Mouse (Mus musculus): ENCODE measurements around the gene Bach2.

Gene Bach2

DNA sequence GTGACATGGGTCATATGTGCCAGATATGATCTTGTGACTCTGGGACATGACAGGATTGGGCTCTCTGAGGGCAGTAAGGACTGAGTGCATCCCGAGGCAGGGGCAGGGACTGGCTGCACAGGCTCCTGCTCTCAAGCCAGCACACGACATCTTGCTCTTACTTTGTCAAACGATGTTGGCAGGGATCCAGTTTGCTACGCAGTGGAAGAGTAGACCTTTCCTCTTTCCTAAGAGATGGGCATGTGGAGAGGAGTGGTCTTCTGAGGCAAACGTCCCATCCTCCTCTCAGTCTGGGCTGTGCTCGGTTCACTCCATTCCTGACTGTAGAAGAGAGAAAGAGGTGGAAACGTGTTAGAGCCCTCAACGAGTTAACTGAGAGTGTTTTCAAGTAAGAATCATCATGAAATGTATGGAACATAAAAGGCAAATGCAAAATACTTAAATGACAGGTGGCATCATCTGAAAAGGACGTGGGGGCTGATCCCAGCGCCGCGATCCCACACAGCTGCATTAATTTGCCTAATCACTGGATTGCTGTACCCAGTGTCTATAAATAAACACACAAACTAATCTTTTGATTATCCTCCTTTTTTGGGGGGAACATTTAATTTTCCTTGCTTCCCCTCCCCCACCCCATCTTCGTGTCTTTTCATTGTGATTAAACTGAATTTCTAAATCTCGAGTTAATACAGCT lies 150.7 kb downstream of the Bach2 start:
- DNase-seq (ENCODE audit: low spot score) = no peak

DNA sequence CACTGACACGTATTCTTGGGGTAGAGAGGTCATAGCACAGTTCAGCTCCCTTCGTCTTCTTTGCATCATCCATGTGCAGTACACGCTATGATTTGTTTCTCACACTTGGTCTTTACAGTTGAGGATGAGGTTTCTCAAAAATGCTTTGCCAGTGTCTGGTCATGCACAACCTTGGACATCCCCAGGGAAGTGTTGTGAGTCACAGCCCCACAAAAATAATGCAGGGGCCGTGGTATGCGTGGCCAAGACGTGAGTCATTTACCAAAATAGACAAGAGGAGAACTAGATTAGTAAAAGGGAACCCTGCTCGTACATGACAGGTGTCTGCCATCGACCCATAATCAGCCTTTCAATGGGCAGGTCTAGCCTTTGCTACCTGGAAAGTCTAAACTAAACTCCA lies 152.7 kb downstream of the Bach2 start:
- no peak for DNase-seq (ENCODE audit: low spot score)

DNA sequence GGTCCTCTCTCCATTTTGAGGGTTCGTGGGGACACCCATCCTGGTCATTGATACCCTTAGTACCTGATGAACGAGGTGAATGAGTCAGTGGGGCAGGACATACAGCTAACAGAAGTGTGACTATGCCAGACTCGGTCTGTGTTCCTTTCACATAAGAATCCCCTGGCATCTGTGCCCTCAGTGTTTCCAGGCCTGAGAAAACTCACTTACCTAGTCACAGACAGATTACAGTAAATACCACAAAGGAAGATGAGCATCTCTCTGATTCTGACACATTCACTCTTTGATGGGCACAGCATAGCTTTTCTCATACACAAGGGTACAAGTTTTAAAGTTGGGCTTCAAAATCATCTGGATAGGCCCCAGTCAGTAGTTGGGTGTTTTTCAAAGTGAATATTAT lies 154.6 kb downstream of the Bach2 start:
- DNase-seq (ENCODE audit: low spot score) = no peak

DNA sequence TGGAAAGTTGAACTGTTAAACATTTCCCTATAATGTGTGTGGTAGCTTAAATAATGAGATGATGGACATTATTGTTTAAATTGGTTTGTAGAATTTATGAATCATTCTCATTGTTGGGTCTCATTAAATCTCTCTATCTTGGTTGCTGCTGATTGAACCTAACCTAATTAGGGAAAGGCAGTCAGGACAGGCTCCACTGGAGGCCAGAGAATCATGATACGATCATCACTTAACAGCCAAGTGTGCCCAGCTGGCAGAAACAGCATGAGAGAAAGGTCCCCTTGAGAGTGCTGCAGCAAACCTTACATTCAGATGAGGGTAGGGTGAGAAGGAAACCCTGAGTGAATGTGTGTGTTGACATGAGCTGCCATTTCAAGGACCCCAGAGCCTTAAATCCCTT lies 155.3 kb downstream of the Bach2 start:
- no peak for DNase-seq (ENCODE audit: low spot score)

DNA sequence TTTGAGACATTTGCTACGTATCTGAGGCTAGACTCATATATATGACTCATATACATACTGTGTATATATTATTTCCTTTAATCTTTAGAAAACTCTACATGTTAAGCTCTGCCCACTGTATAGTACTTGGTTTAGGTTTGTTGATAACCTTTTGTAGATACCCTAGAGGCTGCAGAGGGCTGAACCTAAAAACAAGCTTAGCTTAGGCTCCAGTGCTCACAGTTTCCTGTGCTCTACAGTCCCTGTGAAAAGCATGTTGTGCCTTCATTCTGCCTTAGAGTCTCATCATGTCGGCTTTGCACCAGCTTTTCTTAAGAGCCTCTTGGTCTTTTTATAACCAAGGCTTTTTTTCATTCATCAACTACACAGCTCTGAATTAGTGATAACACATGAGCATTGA lies 156.2 kb downstream of the Bach2 start:
- DNase-seq (ENCODE audit: low spot score) = no peak

DNA sequence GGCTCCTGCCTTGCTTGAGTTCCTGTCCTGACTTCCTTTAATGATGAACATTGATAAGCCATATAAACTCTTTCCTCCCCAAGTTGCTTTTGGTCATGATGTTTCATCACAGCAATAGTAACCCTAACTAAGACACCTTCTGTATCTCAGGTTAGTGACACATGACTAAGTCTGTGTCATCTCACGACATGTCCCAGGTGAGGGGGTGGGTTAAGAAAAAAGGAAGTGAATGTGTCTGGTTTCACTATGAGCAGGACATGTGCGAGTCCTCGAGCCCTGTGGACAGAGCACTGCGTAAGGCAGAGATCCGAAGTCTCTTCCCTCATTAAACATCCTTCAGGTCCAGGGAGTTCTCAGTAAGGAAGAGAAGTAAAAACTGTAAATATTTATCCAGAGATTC lies 162.9 kb downstream of the Bach2 start:
- DNase-seq (ENCODE audit: low spot score) = no peak

DNA sequence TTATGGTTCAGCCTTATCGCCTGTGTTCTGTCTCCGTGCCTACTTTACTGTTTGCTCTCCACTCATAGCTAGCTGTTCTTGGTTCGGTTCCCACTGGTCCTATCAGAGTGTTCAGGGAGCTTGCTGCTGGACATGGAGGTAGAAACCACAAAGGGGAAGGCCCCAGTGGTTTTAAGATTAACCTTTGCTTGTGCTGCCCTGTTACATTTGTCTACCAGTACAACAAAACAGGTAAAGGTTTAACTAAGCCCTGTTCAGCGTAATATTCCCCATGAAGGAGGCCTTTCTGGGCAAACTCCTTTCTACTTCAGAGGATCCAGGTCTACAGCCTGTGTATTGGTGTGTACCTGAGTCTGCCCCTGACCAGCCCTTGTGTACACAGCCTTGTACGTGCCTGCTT lies 164.9 kb downstream of the Bach2 start:
- no peak for DNase-seq (ENCODE audit: low spot score)

DNA sequence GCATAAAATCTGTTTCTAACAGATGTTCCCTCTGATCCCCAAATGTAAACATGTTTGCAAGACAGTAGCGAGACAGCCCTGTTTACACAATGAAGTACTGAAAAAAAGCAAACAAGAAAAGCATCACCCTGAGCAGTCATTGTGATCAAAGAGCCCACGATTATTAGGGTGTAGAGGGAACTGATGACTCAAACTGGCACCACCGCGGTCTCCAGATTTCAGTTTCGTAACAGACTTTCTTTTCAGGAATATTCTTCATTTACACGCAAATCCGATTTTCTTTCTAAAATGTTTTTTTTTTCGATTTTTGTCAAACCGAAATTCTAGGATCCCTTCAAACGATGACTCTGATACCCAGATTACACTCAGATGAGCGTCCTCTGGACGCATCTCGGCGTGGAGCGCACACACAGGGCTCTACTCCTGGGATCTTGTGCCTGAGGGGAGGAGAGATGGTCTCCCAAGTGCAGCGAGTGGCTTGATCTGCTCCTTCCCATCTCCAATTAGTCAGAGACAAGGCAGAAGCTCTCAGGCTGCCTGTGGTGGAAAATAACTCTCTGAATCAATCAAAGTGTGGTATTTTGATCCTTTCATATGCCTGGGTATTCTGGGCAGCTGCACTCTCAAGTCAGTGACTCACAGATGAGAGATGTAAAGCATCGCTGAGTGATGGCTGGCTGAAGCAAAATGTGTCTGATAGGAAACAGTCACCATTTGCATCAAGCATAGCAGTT lies 166.7 kb downstream of the Bach2 start:
- no peak for DNase-seq (ENCODE audit: low spot score)

DNA sequence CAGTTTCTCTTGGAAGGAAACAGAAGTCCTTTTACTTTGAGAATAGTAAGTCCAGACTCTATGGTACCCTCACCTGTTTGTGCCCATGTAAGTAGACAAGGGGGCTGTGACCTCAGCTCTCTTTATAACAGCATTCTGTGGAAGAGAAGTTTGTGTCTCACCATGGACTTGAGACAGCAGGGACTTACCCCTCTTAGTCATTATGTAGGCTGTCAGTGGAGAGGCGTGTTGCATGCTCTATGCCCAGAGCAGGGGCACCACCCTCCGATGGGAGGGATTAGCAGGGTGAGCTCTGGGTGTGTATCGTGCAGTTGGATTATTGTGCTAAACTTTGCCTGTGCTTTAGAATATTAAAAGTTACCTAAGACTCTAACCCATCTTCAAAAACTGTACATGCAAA lies 167.4 kb downstream of the Bach2 start:
- DNase-seq (ENCODE audit: low spot score) = no peak

DNA sequence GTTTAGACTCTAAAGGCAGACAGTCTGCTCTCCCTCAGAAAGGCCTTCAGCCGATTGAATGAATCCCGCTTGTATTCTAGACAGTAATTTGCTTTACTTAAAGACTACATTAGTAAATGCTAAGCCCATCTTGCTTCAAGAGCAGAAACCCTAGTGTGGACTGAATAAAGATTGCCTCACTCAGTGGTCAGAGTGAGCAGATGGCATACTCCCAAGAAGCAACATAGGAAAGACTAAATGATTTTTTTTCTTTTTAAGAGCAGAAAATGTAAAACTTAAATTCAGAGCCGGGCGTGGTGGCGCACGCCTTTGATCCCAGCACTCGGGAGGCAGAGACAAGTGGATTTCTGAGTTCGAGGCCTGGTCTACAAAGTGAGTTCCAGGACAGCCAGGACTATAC lies 169.9 kb downstream of the Bach2 start:
- DNase-seq (ENCODE audit: low spot score) = no peak

DNA sequence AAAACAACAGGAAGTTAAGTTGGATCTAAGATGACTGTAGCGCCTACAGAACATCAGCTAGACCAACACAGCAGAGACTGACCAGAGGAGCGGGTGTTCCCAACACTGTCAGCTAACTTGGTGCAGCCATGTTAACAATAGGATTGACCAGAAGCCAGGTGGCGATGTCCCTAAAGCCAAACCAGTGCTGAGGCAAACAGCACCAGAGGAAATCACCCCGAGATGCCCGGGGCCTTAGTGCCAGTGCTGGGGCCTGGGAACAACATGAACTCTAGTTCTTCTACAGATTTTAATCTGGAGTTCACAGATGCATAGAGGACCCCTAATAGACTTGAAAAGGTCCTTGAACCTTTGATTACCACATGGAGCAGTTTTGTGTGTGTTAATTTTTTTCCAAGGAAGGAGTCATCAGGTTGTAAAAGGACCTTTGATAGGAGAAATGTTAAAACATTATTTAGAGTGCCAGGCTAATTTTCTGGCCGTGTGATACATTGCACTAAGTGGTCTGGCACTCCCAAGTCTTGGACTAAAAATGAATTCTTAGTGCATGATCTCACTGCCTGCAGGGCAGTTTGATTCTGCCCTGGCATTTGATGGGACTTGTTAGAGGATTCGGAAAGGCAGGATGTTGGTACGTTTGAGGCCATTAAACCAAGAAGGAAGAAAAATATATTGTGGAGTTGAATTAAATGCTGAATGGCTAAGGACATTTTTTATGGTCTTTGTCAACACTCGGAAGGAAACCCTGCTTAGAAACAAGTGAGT lies 170.7 kb downstream of the Bach2 start:
- DNase-seq (ENCODE audit: low spot score) = no peak

DNA sequence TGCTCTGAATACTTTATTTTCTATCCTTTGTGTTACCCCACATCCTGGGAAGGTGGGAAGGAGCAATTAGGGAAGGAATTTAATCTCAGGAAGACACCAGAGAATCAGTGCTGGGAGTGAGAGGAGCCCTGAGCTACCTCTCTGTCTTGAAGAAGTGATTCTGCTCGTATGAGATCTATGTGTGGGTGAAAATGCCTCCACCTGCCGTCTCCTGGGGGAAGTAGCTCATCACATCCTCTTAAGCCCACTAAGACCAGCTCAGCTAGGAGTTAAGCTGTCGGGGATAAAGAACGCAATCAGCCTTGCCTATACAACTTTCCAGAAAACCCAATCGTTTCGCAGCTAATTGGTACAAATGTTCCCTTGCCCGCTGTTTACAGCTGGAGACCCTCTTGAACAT lies 174.5 kb downstream of the Bach2 start:
- no peak for DNase-seq (ENCODE audit: low spot score)

DNA sequence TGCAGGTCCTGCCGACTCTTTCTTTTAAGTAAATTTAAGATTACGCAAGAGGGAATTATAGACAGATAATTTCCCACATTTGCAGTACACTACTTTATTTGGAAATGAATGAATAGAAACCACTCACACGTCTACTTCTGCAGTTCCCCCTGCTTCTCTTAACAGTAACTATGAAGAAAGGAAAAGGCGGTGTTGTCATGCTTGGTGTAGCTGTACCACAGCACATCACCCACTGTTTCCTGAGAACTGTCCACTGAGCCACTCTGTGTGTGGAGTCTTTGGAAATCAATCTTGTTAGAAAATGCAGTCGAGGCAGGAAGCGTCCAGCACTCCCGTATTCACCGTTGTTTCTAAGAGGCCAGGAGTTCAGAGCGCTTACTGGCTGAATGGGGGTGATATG lies 174.9 kb downstream of the Bach2 start:
- DNase-seq (ENCODE audit: low spot score) = no peak

DNA sequence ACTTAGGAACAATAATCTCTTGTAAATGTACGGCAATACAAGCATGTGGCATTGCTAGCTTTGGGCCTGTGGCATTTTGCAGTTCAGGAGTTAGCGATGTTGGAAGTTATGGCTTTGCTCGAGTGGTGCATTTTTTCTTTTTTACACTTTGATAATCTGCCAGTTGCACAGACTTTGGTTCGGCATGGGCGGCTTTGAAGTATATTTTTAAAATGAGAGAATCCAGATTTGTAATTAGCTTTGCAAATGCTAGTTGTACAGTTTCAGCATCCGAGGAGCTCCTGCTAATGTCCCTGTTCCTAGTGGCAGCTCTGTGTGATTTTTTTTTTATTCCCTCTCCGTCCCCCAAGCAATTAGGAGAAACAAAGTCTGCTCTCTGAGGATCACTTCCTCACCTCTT lies 176.4 kb downstream of the Bach2 start:
- DNase-seq (ENCODE audit: low spot score) = no peak

DNA sequence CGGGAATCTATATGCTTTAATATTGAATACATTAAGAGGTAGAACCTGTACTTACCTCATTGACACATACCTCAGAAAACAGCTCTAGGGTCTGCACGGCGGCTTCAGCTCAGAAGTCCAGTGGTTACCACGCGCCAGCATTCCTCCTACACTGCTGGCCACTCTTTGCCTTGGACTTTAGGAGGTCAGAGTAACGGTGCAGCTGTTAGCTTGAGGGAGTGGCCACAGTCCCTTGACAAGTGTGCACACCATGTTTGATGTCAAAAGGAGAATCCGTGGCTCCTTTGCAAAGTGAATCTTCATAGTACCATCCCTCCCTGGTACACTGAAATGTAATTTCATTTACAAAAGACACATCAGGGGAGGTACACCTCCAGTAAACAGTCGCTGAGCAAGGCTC lies 179.3 kb downstream of the Bach2 start:
- no peak for DNase-seq (ENCODE audit: low spot score)

DNA sequence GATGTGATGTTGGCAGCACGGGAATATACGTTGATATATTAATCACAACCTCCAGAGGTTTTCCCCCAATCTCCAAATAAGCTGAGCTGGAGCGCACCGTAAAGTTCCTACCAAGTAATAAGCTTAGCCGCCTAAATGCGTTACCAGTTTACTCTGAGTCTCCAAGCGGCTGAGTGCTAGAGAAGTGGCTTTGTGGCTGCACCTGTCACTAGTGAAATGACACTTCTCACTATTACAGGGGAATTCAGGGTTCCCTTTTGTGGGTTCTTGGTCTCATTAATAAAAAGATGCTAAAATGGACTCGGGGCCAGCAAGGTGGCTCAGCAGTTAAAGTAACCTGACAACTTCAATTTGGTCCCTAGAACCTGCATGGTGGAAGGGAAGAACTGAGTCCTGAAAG lies 183.0 kb downstream of the Bach2 start:
- no peak for DNase-seq (ENCODE audit: low spot score)

DNA sequence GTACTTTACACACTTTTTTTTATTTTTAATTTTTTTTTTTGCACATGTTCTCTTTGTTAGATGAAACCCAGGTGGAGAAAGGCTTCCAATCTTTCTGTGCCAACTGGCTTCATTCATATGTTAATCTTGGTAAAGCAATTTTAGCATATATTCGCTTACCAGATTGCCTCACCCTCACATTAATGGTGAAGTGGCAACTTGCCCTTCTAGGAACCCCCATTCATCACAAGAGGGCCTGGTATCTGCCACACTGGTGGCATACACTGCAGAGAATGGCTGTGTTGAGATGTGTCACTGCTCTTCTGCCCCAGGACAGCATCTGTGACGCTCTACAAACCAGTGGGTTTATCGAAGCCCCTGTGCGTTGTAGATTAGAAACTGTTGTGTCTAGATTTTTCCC lies 183.8 kb downstream of the Bach2 start:
- DNase-seq (ENCODE audit: low spot score) = no peak

DNA sequence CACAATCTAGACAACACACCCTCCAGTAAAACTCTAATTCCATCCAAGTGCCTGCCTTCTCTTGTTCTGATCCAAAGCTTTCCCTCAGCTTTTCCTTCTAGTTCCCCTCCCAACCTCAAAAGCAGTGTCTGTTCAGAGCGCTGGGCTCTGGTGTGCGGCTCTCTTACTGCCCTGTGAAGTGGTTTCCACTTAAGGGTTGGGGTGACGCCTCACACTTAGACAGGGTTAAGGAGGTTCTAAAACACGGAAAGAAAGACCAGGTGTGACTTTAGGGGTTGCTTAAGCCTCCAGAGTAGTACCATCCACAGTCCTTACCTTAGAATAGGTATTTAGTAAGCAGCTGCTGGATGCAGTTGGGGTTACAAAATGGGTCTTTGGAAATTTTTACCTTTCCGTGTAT lies 185.1 kb downstream of the Bach2 start:
- DNase-seq (ENCODE audit: low spot score) = no peak

DNA sequence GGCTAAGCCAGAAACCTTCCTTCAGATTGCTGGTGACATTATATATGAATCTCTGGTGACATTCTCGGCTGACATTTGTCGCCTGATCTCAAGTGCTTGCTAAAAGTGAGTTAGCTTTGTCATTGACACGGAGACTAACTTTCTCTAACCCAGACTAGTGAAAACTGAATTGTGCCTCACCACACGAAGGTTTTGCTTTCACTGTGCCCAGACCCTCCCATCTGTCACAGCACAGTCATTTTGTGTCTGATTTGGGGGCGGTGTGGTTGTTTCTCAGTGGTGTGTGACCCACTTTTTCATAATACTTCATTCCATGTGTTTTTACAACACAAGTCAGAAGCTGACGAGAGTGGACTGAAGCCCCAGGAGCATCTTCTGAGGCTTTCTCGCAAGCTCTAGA lies 185.8 kb downstream of the Bach2 start:
- no peak for DNase-seq (ENCODE audit: low spot score)

DNA sequence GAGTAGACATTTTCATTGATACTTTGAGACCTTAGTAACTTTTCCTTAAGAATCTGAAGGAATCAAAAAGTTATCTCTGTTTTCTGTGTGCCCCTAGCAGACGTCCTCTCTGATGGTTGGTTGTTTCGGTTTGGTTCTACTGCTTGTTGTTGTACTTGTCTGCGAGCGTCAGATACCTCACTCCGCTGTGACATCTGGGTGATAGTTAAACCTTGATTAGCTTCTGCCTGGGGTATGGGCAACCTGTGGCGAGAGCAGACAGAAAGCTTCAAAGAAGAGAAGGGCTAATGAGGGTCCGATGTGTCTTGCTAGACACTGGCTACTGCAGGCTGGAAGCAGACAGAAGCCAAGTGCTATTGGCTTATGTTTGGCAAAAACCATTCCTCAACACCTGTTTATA lies 186.5 kb downstream of the Bach2 start:
- DNase-seq (ENCODE audit: low spot score) = no peak

DNA sequence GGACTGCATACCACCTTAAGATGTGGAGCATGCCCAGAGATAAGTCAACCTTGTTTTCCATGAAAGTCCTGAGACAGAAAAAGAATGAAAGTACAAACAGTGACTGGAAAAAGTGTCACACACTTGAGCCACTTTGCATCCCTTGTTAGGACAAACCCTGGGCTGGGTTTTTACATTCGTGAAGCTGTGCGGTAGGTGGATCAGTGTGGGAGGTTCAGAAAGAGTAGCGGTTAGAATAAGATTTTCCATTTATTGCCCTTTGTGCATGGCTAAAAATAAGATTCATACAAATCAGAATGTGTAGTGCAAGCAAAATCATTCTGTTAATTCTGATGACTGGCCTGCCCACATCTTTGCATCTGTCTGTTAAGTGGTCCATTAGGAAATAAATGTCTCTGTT lies 187.0 kb downstream of the Bach2 start:
- no peak for DNase-seq (ENCODE audit: low spot score)

DNA sequence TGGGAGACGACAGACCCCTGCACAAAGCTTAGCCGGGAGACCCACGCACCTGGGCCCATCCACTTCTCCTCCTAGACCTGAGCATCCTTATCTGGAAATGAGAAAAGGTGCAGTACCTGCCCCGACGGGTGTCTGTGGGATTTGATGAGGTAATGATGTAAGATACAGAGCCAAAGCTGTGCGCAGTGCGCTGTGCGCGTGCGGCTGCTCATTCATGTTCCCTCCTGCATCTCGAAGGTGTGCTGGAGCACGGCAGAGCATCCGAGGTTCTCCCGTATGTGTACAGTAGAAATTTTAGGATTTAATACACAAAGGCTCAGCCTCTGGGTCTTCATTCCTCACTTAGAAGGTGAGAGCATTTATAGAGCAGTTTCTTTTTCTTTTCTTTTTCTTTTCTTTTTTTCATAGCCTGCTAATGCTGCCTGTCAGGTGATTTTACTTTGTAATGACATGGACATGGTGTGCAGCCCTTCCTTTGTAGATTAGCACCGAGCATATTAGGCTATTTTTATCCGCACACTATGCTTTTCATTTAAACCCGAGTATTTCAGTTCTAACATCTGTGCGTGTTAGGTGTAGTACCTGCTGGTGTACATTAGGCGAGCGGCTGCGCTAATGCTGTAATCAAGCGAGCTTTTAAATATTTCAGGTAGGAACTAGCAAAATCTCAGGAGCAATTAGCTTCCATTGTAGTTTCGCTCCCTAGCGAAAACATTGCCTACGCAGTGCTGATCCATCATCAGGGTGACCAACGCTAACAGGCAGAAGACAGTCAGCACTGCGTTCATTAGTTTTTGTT lies 188.4 kb downstream of the Bach2 start:
- DNase-seq (ENCODE audit: low spot score) = no peak

DNA sequence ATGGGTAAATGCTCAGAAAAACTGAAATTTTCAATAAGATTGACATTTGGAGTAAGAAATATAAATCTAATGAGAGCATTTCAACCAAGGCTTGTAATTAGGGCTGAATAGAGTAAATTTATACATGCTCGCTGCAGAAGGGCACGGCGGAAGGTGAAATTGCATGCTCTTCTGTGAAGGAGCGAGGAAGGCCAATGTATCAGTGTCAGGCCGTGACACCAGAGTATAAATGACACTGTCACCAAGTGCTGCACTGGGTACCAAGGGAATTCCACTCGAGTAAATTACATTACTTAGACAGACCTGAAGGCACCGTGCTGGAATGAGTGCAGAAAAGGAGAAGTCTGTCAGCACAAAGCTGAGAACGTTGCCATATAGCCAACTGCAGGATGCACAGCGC lies 190.1 kb downstream of the Bach2 start:
- no peak for DNase-seq (ENCODE audit: low spot score)

All from ovary, postnatal 36 days (tissue).